Mouse (Mus musculus): ENCODE measurements around the gene Hamp.
"Not testable (repeated sequence)": the region's sequence is repeated elsewhere in the genome, so short reads cannot be mapped to it uniquely, and the experiment has no call there.

Gene Hamp

DNA sequence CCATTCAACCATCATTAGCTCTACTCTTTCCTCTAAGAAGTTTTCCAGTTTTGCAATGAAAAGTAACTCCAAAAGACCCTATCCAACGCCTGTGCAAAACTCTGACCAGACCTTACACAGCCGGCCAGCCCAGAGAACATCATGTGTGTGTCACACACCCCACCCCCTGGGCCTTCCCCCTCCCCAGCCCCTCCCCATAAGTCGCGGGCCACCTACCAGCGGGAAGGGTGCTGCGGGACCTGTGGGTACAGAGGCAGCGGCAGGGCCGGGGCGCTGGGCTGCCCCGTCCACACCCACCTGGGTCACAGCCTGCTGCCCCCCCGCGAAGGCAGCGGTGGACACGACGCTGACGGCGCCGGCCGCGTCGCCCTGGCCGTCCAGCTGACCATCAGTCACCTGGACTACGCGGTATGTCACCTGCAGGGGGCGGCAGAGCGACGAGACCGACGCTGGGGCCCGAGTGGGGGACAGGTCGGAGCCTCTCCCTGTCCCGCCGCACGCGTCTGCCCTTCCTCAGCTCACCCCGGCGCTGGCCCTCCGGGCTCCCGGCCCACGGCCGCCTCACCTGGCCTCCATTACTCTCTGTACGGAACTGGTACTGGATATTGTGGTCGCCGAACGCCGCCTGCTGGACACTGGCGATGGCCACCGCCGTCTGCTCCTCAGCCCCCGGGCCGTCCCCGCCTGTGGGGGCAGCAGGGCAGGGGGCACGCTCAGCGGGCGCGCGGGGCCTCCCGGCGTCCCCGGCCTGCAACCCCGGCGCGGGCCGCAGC is 11.9 kb upstream of the Hamp start:
- DNase-seq, result peak; percentile 93

DNA sequence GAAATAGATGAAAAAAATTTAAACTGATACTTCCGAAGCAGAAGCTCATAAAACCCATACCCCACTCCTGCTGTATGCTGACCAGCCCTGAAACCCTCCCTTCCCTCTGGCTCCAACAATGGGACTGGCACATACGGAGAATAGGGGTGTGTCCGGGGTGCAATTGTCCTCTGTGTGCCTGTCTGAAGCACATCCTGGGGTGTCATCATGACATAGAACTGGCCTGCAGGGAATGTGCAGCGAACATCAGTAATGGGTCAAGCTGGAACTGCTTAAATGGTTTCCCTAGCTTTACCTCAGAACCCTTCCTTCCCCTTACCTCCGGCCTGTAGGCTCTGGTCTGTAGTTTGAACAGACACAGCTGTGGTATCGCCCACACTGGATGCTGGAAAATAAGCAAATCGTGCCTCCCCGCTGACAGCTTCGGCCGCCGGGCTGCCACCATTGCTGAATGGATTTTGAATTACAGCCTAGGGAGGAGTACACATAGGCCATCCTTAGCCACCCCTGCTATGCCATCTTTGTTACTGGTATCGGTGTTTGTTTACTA is 11.2 kb upstream of the Hamp start:
- no peak for DNase-seq

DNA sequence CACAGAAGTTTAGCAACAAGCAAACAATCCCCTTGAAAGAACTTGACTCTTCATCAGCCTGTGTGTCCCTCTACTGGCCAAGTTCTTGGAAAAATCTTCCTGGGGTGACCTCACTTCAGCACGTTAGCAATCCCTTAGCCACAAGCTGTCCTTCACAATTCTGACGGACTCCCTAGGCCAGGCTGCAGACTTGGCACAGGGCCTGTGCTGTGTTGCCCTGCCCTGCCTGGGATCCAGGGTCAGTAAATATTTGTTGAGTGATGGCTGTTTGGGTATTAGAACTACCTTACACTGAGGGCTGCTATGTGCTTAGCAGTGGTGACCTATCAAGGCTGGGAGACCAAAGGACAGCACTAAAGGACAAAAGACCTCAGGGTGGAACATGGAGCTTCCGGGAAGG is 10.2 kb upstream of the Hamp start:
- DNase-seq, result peak; percentile 12

DNA sequence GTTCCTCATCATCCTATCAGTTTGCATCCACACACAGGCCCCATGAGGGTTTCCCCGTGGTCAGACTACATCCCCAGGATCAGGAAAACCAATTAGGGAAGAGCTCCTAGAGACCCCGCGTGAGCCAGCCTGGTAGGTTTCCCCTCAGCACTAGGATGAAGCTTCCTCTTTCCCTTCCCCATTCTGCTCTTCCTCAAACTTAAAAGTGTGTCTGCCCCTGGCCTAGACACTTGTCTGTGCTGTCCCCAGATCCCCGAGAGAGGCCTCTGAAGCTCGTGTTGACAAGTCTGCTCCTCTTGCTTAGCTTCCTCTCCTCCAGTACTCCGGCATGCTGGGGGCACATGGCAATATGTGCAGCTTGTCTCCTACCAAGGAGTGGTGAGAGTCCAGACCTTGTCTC is 9.6 kb upstream of the Hamp start:
- DNase-seq, result peak; percentile 21

DNA sequence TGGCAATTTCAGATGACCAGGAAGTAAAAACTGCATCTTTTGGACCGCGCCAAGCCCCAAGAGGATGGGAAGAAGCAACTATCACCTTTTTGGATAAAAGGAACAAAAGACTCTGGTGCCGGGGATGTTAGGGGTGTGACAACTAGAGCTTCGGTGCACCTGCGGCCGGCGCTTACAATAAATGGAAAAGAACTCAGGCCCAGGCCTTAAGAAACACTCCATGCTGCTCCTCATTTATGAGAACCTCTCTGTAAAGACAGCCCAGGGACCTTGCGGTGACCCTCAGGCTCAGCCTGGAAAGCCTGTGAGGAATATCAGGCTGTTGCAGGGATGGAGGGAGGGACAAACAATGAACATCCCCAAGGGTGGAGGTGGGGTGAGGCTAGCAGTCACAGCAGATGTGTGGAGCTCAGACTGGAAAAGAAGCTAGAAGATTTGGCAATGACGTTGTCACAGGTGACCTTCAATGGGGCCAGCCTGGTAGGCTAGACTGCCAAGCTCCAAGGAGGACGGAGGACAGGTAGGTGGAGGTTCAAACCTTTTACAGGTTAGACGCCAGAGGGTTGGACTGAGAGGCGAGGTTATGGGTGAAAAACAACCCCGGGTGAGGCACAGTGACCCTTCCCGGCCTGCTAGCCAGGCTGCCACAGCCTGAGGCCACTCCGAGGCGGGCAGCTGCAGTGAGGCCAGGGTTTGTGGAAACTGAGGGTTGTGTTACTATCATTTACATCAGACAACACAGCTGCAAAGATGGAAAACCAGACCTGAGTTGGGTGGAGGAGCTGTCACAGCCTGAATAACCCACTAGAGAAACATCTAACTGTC is 8.8 kb upstream of the Hamp start:
- DNase-seq, result no peak

DNA sequence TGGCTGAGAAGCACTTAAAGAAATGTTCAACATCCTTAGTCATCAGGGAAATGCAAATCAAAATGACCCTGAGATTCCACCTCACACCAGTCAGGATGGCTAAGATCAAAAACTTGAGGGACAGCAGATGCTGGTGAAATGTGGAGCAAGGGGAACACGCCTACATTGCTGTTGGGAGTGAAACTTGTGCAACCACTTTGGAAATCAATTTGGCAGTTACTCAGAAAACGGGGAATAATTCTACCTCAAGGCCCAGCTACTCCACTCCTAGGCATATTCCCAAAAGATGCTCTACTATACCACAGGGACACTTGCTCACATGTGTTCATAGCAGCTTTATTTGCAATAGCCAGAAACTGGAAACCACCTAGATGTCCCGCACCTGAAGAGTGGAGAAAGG is 6.1 kb upstream of the Hamp start:
- not testable (repeated sequence) for DNase-seq

DNA sequence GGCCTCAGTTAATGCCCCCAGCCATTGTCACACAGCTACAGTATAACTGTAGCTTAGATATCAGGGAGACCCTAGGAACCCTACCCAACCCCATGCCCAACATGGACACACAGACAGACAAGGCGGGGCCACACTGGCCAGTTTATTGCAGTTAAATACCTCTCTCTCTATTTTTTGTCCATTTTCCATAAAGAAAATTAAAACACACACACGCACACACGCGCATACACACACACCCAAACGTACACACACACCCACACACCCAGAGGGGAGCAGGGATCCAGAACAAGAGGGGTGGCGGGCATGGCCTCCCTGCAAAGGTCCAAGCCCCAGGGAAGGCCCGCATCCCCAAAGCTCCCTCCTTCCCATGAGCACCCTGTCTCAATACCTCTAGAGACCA is 2.0 kb upstream of the Hamp start:
- no peak for DNase-seq

DNA sequence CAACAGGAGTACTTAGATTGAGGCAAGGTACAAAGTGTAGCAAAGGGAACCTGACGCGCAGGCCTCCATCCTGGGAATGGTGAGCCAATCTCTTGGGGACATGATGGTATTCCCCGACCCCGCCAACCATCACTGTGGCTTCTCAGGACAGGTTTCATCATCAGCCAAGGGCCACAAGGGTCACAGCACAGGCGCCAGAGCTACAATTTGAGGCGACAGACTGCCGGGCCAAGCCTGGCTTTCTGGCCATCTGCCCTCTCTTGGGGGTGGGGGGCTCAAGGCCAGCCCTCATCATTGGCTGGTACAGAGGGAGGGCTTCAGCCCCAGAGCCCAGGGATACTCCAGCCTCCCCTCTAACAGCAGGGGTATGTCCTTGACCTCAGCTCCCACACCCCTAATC is 1.6 kb upstream of the Hamp start:
- DNase-seq, result not testable (repeated sequence)

DNA sequence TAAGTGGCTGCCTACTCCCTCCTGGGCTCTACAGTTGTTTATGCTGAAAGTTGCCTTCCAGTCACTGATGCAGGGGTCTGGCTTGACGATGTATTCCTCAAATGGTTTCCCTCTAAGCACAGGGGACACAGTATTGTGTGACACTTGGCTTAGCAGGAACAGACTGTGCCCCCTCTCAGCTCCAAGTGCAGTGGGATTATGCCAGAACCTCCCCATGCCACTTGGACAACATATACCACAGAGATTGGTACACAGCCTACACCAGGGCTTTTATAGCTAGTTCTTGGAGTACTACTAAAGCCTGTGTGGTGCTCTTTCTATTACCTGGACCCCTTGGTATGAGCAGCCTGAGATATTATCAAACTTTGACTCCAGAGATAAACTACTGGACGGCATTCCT is 874 bp upstream of the Hamp start:
- not testable (repeated sequence) for DNase-seq

DNA sequence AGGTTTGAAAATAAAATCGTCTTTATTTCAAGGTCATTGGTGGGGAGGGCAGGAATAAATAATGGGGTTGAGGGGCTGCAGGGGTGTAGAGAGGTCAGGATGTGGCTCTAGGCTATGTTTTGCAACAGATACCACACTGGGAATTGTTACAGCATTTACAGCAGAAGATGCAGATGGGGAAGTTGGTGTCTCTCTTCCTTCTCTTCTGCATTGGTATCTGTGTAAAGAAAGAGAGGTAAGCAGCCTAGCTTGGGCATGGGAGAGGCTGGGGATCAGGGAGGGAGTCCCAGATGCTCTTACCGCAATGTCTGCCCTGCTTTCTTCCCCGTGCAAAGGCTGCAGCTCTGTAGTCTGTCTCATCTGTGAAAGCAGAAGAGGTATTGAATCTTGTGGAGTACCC is 1.5 kb downstream of the Hamp start:
- not testable (repeated sequence) for DNase-seq

DNA sequence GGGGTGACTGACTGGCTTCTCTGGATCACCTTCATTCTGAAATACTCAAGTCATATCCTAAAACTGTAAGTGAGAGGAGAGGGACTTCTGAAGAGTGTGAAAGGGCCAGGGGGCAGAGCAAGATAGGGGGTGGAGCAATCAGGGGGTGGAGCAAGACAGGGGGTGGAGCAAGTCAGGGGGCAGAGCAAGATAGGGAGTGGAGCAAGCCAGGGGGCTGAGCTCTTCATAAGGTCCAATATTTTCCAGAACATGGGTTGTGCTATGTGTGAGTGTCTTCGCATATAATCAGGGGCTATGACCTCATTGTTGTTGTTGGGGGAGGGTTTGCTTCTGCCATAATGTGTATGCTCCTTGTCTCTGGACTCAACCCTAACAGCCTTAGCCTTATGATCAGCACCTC is 3.8 kb downstream of the Hamp start:
- DNase-seq, result not testable (repeated sequence)

DNA sequence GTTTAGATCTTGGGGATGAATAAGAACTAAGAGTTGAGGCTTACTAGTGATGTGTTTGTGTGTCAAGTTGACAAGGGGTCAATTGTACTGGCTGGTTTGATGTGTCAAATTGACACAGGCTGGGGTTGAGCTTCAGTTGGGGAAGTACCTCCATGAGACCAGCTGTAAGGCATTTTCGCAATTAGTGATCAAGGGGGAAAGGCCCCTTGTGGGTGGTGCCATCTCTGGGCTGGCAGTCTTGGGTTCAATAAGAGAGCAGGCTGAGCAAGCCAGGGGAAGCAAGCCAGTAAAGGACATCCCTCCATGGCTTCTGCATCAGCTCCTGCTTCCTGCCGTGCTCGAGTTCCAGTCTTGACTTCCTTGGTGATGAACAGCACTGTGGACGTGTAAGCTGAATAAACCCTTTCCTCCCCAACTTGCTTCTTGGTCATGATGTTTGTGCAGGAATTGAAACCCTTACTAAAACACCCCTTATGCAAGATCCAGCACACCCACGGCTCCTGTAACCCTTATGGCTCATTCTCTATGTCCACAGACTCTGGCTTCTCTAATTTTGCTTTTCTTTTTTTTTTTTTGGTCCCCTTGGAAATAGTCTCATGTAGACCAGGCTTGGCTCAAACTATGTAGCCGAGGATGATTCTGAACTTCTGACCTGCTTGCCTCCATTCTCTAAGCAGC is 8.3 kb downstream of the Hamp start:
- not testable (repeated sequence) for DNase-seq

DNA sequence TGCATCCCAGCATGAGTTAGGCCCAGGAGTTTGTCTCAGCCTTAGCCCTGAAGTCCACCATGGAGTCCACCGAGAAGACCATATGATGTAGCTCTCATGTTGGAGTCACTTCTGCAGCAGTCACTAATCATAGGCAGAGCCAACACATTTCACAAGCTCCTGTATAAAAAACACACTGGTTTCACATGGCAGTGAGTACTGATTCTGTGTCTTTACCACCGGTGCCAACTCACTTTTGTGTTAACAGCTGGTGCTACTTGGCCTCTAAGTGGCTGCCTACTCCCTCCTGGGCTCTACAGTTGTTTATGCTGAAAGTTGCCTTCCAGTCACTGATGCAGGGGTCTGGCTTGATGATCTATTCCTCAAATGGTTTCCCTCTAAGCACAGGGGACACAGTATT is 19.3 kb downstream of the Hamp start, which contains the start of gene Hamp2:
TSS of gene Hamp2 (minus strand) at position 101 of the 400 bp plus-strand sequence.
- not testable (repeated sequence) for DNase-seq

DNA sequence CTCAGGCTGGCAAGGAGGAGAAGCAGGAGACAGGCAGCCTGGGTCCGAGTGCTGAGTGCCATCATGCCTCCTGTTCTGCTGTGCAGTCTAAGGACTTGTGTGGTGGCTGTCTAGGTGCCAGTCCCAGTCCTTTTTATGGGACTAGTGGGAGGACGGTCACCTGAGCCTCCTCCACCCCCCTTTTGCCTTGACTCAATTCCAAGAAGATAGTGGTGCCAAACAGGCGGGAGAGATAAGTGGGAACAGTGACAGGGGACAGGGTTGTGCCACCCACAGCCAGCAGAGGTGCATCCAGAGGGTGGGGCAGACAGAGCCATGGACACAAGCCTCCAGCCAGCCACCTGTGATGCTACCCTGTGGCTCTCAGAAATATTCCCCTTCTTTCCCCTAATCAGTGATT is 19.8 kb downstream of the Hamp start:
- no peak for DNase-seq

DNA sequence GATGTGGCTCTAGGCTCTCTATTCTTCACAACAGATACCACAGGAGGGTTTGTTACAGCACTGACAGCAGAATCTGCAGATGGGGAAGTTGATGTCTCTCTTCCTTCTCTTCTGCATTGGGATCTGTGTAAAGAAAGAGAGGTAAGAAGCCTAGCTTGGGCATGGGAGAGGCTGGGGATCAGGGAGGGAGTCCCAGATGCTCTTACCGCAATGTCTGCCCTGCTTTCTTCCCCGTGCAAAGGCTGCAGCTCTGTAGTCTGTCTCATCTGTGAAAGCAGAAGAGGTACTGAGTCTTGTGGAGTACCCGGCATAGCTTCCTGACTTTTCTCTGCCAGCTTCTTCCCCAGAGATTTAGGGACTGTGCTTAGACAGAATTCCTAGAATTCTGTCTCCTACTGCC is 21.3 kb downstream of the Hamp start:
- DNase-seq, result not testable (repeated sequence)

DNA sequence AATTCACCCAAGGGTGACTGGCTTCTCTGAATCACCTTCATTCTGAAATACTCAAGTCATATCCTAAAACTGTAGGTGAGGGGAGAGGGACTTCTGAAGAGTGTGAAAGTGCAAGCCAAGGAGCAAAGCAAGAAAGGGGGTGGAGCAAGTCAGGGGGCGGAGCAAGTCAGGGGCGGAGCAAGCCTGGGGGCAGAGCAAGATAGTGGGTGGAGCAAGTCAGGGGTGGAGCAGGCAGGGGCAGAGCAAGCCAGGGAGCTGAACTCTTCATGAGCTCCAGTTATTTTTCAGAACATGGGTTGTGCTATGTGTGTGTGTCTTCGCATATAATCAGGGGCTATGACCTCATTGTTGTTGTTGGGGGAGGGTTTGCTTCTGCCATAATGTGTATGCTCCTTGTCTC is 23.6 kb downstream of the Hamp start:
- DNase-seq, result peak; percentile 67

DNA sequence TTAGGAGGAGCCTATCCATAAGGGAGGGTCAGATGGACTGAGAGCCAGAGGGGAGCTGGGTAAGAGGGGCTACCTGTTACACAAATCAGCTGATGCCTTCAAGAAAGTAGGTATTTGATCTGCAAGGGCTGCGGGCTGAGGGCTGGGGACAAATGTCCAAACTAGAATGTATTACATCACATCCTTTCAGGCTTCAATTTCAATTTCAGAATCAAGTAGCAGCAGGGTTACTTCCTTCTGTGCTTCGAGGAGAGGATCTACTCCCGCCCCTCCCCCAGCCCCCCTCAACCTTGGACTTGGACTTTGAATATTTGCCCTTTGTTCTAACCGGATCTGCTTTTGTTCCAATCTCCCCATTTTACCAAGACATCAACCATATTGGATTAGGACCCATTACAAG is 26.6 kb downstream of the Hamp start:
- DNase-seq, result no peak

DNA sequence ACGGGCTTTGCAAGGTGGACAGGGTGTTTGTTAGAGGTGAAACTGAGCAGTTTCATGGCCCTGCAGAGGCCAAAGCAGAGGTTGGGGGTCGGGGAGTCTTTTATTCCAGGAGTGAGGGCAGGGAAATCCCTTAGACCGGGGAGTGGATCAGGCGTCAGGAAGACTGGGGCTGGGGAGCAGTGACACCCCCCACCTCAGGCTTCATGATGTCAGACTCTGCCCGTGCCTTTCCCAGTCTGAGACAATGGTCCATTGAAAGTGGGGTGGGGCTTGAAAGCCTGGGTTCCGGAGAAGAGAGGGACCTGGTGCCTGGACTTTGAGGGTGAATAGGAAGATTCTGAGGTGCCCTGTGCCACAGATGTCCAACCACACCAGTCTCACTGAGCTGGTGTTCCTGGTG is 27.1 kb downstream of the Hamp start:
- DNase-seq, result no peak

DNA sequence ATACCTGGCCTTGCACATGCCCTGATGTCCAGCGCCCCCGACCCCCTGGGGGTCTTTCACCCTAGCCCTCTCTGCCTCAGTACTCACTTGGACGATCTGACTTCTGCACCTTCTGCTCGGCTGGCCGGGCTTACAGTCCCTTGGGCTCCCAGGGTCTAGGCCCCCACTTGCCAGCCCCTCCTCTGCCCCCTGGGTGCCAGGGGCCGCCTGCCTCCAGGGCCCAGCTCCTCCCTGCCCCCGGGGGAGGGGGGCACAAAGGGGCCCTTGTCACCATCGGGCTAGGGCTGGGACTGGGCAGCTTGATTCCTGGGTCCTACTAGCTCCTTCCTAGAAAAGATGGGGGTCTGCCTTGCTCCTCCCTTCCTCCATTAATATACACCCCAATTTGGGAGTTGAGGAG is 29.1 kb downstream of the Hamp start, which contains the start of gene Mag:
TSS of gene Mag (minus strand) at position 142 of the 400 bp plus-strand sequence.
- DNase-seq, result no peak

DNA sequence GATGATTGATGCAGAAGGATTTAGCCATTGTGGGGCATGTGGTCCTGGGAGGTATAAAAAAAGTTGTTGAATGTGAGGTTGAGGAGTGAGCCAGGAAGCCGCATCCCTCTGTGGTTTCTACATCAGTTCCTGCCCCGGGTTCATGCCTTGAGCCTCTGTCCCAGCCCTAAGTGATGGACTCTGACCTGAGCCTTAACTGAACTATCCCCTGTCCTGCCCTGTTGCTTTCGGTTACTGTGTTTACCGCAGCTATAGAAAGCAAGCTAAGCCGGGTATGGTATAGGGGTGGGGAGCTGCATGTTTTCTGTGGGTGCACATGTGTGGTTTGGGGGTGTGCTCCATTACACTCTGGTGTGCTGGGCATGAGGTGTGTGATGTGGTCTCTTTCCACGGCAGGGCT is 34.1 kb downstream of the Hamp start:
- DNase-seq, result no peak

DNA sequence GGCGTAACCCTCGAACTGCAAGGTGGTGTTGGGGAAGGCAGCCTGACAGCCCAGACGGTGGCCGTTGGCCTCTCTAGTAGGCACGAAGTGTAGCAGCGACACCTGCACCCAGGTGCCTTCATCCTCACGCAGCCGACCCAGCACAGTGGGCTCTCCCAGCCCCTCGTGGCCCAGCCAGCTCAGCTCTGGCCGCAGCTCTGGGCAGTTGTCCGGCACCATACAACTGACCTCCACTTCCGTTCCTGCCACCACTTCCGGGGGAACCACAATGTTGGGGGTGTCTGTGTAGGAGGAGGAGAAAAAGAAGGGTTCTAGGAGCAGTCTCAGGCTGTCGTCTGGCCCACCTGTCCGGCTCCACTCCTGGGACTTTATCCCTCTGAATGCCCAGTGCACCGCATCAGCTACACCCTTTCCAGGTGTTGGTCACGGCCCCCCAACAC is 34.8 kb downstream of the Hamp start:
- no peak for DNase-seq

DNA sequence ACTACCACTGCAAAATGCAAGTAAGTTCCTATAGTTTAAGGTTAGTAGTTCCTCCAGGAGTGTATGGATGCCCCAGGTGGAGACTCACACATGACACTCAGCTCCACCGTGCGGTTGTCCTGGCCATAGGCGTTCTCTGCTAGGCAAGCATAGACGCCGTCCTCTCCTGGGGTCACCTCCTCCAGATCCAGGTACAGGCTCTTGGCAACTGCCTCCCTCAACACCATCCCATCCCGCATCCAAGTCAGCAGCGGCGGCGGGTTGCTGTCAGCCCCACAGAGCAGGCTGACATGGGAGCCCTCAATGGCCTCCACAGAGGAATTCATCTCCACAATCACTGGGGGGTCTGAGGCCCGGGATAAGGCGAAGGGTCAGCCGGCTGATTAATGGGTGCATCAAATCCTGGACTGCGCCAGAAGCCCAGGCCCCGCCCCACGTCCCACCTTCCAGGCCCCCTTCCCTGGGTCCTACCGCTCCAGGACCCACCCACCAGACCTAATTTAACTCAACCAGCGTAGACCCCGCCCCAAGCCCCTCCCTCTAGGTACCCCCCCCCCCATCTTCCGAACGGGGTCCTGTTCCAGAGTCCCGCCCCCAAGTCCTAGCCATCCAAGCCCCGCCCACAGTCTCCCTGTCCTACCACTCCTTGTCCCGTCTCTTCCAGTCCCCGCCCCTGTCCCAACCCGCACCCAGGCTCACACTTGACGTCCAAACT is 35.4 kb downstream of the Hamp start:
- DNase-seq, result peak; percentile 52

All from liver (tissue).